Mouse (Mus musculus) brown adipose tissue, adult 24 weeks (tissue): ENCODE data around the gene Gas2l1. TPM values are rescaled to one million over a fixed set of nuclear protein-coding genes. Genes with fewer than 3 reads are reported as not detected.
A peak's percentile ranks its signal among the peaks of the same experiment; 100 is the strongest.

Experiments used
- H3K27ac ChIP-seq: fragments of 200-500 bp; replicated peaks from 2 replicates; pipeline ENCODE4 v1.5.1; 2012; ENCODE audit warnings: low read depth, mild to moderate bottlenecking, low read length
- H3K4me1 ChIP-seq: fragments of 200-500 bp; 2 replicates; pipeline ENCODE4 v1.6.1; 2012; ENCODE audit warnings: low read length, mixed read lengths; ENCODE audit not compliant: control insufficient read depth, insufficient read depth, insufficient read length
- H3K4me3 ChIP-seq: fragments of 200-500 bp; 2 replicates; pipeline ENCODE4 v1.5.1; 2012; ENCODE audit warnings: low read depth, mild to moderate bottlenecking, low read length, moderate library complexity; ENCODE audit not compliant: insufficient read depth
- polyA plus RNA-seq: library from polyadenylated mRNA; stranded (reverse); fragments of >200 nt; gene quantifications from 2 replicates; pipeline ENCODE4 v1.2.4, GENCODE M21; 2012; ENCODE audit not compliant: missing spikeins, insufficient read depth, insufficient read length

The Gas2l1 gene
- polyA plus RNA-seq, 1 experiment: 20.5 TPM

DNA sequence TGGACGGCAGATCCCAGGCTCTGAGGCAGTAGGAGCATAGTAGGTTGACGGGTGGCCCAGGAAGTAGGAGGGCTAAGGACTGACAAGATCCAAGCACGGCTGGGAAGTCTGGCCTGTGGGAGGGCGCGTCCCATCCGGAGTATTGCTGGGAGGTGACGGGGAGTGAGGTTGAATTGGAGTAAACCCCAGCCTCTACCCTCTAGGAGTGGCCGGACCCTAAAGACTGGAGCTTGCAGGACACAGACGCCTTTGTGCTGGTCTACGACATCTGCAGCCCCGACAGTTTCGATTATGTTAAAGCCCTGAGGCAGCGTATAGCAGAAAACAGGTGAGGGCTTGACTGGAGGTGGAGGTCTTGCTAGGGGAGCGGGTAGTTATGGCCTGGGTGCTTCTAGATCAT is 5.9 kb downstream of the Gas2l1 start:
- H3K4me1 ChIP-seq: peaks cover 25% of the 10 kb centered on the region
- no peak overlapping the region for H3K4me3 ChIP-seq
- no peak overlapping the region for H3K27ac ChIP-seq

DNA sequence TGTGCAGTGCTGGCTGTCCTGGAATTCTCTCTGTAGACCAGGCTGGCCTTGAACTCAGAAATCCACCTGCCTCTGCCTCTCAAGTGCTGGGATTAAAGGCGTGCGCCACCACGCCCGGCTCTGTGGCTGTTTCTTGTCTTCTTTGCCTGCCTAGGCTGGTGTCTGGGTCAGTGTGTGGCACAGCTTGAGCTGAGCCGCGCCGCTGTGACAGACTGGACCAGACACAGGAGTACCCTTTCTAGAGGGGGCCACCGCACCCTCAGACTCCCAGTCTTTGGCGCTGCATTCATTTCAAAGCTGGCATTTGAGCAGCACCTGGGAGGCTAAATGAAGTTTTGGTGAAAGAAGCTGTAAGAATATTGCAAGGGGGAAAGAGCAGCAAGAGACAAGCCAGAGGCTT is 6.3 kb downstream of the Gas2l1 start:
- Histone ChIP-seq H3K4me3 (no peak overlapping the region), H3K27ac (no peak overlapping the region), H3K4me1 (peaks cover 21% of the 10 kb centered on the region)

DNA sequence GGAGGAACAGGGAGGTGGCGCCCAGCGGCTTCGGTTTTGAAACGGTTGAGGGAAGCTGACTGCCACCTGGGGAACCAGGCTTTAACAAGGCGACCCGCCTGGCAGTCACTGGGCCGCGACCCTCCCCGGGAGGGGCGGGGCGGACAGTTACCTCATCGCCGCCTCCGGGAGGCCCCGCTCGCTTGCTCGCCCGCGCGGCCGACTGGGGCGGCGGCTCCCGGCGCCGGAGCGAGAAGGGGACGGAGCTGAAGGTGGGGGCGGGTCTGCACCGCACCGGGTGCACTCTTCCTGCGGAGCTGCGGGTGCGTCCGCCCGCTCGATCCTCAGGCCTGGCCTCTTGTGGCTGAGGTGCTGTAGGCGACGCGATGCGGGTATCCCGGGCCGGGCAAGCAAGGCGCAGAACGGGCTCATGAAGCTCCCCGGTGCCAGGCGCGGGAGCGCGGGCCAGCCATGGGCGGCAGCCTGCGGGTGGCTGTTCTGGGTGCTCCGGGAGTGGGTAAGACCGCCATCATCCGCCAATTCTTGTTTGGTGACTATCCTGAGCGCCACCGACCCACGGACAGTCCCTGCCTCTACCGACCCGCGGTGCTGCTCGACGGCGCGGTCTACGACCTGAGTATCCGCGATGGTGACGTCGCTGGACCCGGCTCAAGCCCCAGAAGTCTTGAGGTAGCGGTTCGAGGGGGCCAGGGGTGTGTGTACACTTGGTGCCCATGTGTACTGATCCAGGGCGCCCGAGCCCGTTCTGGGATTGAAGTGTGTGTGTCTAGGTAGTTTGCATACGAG is 7.1 kb downstream of the Gas2l1 start, which contains the start of gene Rasl10a:
Rasl10a (plus strand) TSS at position 273 of the 786 bp plus-strand sequence.
- H3K27ac ChIP-seq: no peak within 1 kb of the TSS
- peak within 1 kb of the TSS; percentile 57 for H3K4me3 ChIP-seq
- H3K4me1 ChIP-seq: peaks cover 15% of the 10 kb centered on the region

DNA sequence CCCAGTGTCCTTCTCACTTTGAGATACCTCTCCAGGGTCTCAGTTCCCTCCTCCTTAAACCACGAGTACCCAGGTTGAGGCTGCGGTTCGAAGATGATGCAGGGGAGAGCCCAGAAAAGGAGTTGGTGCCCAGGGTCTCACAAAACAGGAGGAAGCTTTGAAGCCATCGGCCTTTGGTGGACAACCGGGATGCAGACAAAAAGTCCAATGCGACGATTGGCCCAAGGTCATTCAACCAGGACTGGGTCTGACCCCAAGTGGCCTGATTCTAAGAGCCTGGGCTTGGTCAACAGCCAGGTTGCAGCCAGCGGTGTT is 7.6 kb downstream of the Gas2l1 start:
- Histone ChIP-seq H3K27ac (no peak overlapping the region), H3K4me3 (peak overlapping the region; percentile 57), H3K4me1 (peaks cover 10% of the 10 kb centered on the region)

DNA sequence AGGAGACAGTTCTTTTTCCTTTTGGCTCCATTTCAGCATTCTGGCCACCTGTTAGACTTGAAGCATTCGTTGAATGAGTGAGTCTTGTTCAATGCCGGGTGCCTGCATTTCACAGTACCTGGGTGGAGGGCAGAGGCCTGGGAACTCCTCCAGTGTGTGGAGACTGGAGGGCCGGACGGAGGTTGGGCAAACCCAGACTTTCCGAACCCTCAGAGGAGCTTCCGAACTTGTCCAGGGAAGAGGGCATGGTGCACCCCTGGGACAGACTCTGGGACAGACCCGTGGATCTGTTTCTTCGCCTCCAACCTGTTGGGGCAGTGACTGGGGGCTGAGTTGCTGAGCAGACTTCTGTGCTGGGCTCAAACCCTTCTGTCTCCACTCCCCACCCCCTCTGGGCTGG is 8.1 kb downstream of the Gas2l1 start:
- peaks cover 6% of the 10 kb centered on the region; the same call in 1 of the 2 replicates for H3K4me1 ChIP-seq
- H3K4me3 ChIP-seq: no peak overlapping the region
- H3K27ac ChIP-seq: no peak overlapping the region

DNA sequence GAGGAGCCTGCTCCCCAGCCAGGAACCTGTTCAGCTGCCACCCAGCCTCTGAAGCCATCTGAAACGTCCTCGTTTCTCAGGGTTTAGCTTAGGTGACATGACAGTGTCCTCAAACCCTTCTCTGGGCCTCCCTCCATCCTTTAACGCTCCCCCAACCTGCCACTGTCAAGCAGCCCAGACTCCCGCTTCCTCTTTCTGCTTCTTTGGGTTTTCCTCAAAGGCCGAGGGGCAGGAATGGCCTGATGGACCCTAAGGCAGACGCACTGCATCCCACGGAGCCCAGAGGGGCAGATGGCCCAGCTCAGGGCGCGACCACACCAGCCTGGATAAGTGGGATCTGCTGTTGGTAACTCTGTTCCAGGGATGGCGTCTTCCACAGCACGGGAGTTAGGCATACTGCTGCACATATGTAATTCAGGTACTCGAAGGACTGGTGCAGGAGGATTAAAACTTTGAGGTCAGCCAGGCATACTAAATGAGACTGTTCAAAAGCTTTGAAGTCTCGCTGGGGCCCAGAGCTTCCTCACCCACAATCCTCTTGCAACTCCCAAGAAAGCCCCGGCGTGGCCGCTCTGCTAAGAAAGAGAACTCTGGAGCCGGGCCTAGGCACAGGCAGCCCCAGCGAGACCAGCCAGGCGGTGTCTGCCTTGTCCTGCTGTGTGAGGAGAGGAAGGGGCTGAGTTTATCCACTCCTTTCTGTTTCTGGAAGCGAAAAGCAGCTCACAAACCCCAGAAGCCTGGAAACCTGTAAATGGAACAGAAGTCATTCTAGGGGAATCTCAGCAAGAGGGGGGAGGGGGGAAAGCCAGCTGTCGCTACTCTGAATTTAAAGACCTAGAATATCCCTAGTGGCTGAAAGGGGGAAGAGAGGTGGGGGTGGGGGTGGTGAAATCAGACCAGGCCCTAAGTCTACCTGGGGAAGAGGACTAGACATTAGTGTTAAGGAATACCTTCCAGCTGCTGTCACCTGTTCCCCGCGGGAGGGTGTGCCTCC is 8.9 kb downstream of the Gas2l1 start:
- Histone ChIP-seq H3K27ac (no peak overlapping the region), H3K4me1 (peaks cover 5% of the 10 kb centered on the region; the same call in 1 of the 2 replicates), H3K4me3 (no peak overlapping the region)

DNA sequence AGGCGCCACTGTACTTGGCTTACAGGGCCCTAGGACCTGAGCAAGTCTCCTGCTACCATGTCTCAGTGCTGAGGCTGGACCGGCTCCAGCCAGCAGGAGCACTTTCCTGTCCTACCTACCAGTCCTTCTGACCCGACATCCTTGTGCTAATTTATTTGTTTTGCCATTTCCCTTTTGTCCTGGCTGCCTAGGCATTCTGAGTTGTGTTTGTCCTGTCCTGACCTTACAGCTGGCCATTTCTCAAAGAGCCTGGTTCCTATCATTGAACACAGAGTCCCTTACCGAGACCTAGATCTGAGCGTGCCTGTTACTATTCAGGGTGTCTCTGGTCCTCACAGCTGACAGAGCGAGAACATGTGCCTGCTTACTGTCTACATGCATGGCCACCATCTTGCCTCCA is 10.3 kb downstream of the Gas2l1 start:
- no peak overlapping the region for H3K4me3 ChIP-seq
- no peak overlapping the region for H3K27ac ChIP-seq
- peaks cover 5% of the 10 kb centered on the region; the same call in 1 of the 2 replicates for H3K4me1 ChIP-seq

DNA sequence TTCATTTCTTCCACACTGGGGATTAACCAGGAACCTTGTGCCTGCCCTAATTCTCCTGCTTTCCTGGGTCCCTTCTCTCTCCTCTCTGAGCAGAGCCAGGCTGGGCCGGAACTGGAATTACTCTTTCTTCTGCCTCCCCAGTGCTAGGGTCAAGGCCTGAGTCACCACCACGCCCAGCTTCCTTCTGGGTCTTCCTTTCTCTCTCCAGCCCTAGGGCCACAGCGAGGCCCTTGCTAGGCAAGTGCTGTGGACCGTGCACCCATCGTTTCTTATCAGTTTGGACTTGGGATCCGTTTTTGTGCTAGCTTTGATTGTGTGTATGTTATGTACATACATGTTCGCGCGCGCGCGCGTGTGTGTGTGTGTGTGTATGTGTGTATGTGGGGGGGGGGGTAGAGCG is 11.0 kb downstream of the Gas2l1 start:
- no peak overlapping the region for H3K4me3 ChIP-seq
- no peak overlapping the region for H3K27ac ChIP-seq
- H3K4me1 ChIP-seq: peaks cover 5% of the 10 kb centered on the region; the same call in 1 of the 2 replicates

DNA sequence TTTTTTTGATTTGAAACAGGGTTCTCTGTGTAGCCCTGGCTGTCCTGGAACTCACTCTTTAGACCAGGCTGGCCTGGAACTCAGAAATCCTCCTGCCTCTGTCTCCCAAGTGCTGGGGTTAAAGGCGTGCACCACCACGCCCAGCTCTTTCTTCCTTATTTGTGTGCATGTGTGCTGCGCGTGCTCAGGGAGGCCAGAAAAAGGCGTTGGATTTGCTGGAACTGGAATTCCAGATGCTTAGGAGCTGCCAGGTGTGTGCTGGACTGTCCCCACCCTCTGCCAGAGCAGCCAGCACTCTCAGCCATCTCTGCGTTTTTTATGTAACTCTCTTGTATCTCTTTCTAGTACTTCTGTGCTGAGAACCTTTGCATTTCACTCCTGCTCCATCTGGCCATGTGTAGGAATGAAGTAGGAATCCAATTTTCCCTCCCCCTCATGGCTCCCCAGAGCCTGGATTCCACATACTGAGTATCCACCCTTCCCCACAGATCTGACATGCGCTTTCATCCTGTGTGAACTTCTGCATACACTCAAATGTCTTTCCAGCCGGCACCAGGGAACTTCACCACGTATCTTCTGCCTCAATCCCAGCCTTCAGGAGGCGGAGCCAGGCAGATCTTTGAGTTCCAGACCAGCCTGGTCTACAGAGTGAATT is 12.8 kb downstream of the Gas2l1 start:
- Histone ChIP-seq H3K4me1 (no peaks in the 10 kb centered on the region), H3K4me3 (no peak overlapping the region), H3K27ac (no peak overlapping the region)

DNA sequence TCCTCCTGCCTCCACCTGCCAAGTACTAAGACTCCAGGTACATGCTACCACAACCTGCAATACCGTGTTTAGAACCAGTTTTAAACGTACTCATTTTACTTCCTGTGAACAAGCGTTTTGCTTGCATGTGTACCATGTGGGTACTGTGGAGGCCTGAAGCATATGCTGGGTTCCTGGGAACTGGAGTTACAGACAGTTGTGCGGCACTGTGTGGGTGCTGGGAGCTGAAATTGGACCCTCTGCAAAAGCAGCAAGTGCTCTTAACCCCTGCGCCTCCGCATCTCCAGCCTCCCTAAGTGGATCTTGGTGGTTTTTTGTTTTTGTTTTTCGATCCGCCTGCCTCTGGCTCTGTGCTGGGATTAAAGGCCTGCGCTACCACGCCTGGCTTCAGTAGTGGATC is 13.5 kb downstream of the Gas2l1 start:
- Histone ChIP-seq H3K4me3 (no peak overlapping the region), H3K27ac (no peak overlapping the region), H3K4me1 (no peaks in the 10 kb centered on the region)

DNA sequence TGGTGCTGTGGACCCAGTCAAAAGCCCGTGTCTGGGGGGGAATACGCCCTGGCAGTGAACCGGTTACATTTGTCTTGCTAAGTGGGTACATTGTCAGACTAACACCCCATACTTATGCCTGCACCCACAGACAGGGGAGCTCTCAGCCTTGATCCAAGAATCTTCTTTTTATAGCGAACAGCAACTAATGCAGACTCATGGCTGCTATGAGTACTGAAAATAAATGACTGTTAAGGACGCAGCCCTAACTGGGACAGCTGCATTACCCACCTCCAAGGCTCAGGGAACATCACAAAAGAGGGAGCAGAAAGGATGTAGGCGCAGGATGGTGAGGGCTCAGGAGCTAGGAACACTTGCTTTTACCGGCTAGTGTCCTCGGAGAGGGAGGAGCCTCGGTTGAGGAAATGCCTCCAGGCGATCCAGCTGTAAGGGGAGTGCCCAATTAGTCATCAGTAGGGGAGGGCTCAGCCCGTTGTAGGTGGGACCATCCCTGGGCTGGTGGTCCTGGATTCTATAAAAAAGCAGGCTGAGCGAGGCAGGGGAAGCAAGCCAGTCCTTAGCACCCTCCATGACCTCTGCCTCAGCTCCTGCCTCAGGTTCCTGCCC is 18.7 kb downstream of the Gas2l1 start:
- H3K27ac ChIP-seq: no peak overlapping the region

DNA sequence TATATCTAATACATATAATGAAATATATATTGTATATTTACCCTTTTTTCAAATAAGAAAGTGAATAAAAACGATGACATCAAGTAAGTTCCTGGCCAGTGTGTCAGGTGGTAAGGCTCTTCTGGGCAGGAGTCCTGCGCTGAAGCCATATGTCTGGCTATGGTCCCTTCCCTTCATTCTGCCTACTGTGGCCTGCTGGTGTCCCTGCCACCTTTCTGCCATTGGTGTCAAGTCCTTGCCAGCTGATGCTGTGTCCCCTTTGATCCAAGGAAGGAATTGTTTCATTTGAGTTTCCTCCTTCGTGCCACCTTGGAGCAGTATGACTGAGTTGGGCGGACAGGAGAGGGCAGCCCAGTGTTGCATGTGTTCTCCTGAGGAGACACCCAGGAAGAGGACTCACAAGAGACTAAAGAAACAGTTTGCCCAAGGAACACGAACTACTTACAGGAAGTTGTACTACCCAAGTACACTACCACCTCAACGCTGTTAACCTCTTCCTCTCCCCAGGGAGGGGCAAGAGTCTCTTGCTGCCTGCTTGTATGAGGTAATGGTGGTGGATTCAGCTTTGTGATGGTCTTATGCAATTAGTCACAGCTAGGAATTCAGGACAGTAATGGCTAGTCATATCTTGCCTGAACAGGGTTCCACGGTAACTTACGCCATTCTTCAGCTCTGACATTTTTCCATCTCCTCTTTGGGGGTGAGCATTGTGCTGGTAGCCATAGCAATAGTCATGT is 22.3 kb downstream of the Gas2l1 start:
- Histone ChIP-seq H3K4me3 (no peak overlapping the region), H3K4me1 (no peaks in the 10 kb centered on the region), H3K27ac (no peak overlapping the region)

More for the DNA sequence above, 18.7 kb downstream of the Gas2l1 start:
- Histone ChIP-seq H3K4me1 (no peaks in the 10 kb centered on the region), H3K4me3 (no peak overlapping the region)

DNA sequence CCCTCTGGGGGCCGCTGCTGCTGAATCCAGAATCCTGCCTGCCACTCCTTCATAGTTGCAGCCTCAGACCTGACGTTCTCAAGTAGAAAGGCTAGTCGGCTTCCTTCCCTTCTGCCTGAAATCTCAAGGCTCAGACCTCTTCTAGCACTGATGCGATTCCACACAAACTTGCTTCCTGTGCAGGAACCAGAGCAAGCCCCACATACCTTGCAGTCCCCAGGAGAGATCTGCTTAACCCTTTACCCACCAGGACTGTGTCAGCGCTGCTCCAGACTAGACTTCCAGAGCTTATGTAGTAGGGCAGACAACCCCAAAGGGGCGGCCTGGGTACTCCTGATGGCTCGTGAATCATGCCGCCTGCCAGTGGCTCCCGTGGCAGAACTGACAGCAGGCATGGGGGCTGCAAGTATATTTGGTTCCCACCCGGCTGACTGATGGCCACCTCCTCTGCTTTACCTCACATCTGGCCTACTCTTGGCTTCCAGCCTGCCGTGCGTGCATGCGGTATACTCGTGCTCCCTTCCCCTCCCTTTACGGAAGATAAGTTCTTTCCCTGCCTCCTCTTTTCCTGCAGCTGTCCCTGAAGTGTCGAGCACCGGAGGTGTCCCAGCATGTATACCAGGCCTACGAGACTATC is 23.9 kb downstream of the Gas2l1 start:
- no peak overlapping the region for H3K4me3 ChIP-seq
- H3K27ac ChIP-seq: no peak overlapping the region
- no peaks in the 10 kb centered on the region for H3K4me1 ChIP-seq

DNA sequence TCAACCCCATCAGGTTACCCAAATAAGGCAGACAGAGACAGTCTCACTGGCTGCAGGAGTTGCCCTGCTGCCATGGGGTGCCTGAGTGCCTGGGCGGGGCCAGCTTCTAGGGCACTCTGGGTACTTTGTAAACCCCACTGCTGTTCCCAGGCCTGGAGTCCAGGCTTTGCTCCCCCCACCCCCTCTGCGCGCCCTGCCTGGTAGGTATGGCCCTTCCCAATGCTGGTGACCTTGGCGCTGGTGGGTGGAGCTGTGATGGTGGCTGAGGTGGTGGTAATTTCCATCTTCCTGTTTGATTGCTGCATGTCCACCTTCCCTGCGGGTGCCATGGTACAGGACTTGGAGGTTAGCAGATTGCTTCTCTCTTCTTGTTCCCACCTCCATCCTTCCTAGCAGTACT is 24.5 kb downstream of the Gas2l1 start:
- Histone ChIP-seq H3K4me3 (no peak overlapping the region), H3K27ac (no peak overlapping the region), H3K4me1 (no peaks in the 10 kb centered on the region)
